Mouse (Mus musculus) heart, adult 2 months (tissue): ENCODE results near the gene Mapk9. TPM values are rescaled to one million over a fixed set of nuclear protein-coding genes. Genes with fewer than 3 reads are reported as not detected.
A peak's percentile ranks its signal among the peaks of the same experiment; 100 is the strongest.

Experiments used
- DNase-seq, 2 experiments: peaks; one replicate each; pipeline ENCODE4 v3.0.0; 2021
- H3K27ac ChIP-seq: fragments of 200-600 bp; 2 replicates; pipeline ENCODE4 v1.8.1; 2022
- H3K27me3 ChIP-seq: fragments of 200-500 bp; 2 replicates; pipeline ENCODE4 v1.6.1; 2012; ENCODE audit warnings: mild to moderate bottlenecking, low read length, inconsistent platforms, mixed read lengths; ENCODE audit not compliant: control insufficient read depth, insufficient read depth
- H3K36me3 ChIP-seq: fragments of 200-500 bp; 2 replicates; pipeline ENCODE4 v1.6.1; 2012; ENCODE audit warnings: low read length, inconsistent platforms; ENCODE audit not compliant: control insufficient read depth, insufficient read depth
- H3K4me1 ChIP-seq: fragments of 200-500 bp; 2 replicates; pipeline ENCODE4 v1.6.1; 2011; ENCODE audit warnings: low read length; ENCODE audit not compliant: control insufficient read depth, insufficient read depth
- H3K4me3 ChIP-seq: fragments of 200-600 bp; 2 replicates; pipeline ENCODE4 v1.8.1; 2022
- H3K79me2 ChIP-seq: fragments of 200-500 bp; replicated peaks from 2 replicates; pipeline ENCODE4 v1.6.1; 2012; ENCODE audit warnings: mild to moderate bottlenecking, inconsistent platforms, low read length, moderate library complexity, mixed read lengths; ENCODE audit not compliant: control insufficient read depth, insufficient read depth
- H3K9ac ChIP-seq: fragments of 200-500 bp; 2 replicates; pipeline ENCODE4 v1.6.1; 2012; ENCODE audit warnings: low read depth, mild to moderate bottlenecking, control low read depth, inconsistent platforms, low read length, mixed read lengths
- CTCF ChIP-seq: fragments of 200-600 bp; IDR thresholded peaks from 2 replicates; pipeline ENCODE4 v1.8.1; 2022; ENCODE audit warnings: antibody characterized with exemption, mild to moderate bottlenecking, moderate library complexity
- EP300 ChIP-seq: fragments of 200-500 bp; IDR thresholded peaks from 2 replicates; pipeline ENCODE4 v1.6.1; 2011; ENCODE audit warnings: low read depth, low read length, control low read depth; ENCODE audit not compliant: insufficient read depth
- POLR2A ChIP-seq: fragments of 200-500 bp; IDR thresholded peaks from 2 replicates; pipeline ENCODE4 v1.6.1; 2011; ENCODE audit warnings: mild to moderate bottlenecking, low read depth, low read length, control low read depth; ENCODE audit not compliant: insufficient read depth
- WGBS: fragments of 180-500 bp; shearing (Covaris S2); methylation state at CpG from one replicate; pipeline ENCODE4 v1.1.7; 2018; 5-methylcytosine and 5-hydroxymethylcytosine counted together
- intact Hi-C: fragments of 180-260 bp; cut with DNase I; formaldehyde crosslinking; loops from one replicate; pipeline ENCODE4 v1.15.1; 2025
- polyA plus RNA-seq: library from polyadenylated mRNA; depleted of rRNA; stranded (reverse); fragments of >200 nt; gene quantifications from 2 replicates; pipeline ENCODE4 v1.2.3, GENCODE M21; 2012
- total RNA-seq, 2 experiments: library from RNA; stranded (reverse); gene quantifications; 2 replicates each; pipeline ENCODE4 v1.2.3; 2021

The Mapk9 gene
- total and polyA plus RNA-seq, 3 experiments = 17.3 to 40.8 (median 39.3) TPM

DNA sequence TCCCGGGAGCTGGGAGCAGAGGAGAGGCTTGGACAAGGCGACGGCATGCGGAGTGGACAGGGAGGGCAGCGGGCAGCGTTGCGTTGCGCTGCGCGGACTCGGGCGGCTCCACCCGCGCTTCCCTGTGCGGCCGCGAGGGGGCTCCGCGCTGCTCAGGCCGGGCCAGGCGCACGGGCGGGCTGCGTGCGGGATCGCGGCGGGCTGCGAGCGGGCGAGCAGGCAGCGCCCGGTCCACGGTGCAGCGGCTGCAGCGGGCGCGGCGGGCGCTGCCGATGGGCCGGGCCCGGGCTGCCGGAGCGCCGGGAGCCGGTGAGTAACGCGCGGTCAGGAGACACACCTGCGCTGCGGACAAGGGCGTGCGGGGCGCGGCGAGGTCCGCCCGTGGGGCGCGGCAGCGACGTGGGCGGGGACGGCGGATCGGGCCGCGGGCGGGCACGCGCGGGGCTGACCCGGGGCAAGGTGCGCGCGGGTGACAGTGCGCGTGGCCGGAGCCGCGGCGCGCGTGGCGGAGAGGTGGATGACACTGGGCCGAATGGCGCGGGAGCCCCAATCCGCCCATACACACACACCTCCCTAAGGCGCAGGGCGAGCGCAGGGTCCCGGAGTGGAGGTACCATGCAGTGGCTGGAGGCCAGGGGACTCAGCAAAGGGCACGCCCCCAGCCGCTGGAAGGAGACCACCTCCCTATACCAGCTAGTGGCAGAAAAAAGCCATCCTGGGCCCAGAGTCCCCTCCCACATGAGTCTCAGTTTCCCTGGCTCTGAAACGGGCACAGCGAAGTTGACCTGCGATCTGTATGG is 55.3 kb downstream of the Mapk9 start, which contains the start of gene Rasgef1c:
TSS of gene Rasgef1c (plus strand) at position 177 of the 800 bp plus-strand sequence.
- DNase-seq = peak; percentile 72 to 85

DNA sequence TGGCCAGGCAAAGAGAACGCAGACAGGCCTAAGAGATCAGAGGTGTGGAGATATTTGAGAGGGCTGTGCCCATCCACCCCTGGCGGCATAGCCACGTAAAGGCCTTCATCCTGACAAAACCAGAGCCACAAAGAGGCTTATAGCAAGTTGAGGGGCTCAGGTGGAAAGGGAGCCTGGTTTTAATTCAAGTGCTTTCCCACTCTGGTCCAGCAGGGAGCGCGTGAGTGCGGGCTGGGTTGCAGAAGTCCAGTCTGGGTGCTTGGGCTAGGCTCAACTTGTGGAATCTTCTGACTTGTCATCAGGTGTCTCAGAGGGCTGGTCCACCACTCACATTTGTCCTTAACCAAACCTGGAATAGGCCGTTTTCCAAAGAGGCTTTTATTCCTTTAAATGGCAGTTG is 56.8 kb downstream of the Mapk9 start:
- Histone ChIP-seq H3K4me1 (peaks cover 1% of the 10 kb centered on the region; the same call in 1 of the 2 replicates), H3K27me3 (peaks cover 6% of the 10 kb centered on the region; the same call in 1 of the 2 replicates), H3K9ac (no peak overlapping the region), H3K4me3 (no peak overlapping the region), H3K79me2 (no peaks in the 10 kb centered on the region), H3K36me3 (no peaks in the 10 kb centered on the region), H3K27ac (no peak overlapping the region)
- TF ChIP-seq CTCF (peak; percentile 96), POLR2A (no peak), EP300 (no peak)
- WGBS = 14% methylated on average over 7 of the region's 7 CpGs
- DNase-seq = peak; percentile 55 to 82
- intact Hi-C loops = loop anchor here (5.0 kb wide), 2 partner anchors 54 to 229 kb away; partner anchors contain the start of gene Tbc1d9b

More for the DNA sequence above, 55.3 kb downstream of the Mapk9 start, which contains the start of gene Rasgef1c:
- intact Hi-C loops = loop anchor here (5.0 kb wide), 2 partner anchors 55 to 230 kb away; partner anchors contain the start of gene Tbc1d9b
- H3K4me3 ChIP-seq = peak within 1 kb of the TSS; percentile 27
- TF ChIP-seq EP300 (no peak), CTCF (peak; percentile 73)
- H3K27ac ChIP-seq = no peak within 1 kb of the TSS
- no peaks in the 10 kb centered on the region for H3K79me2 ChIP-seq
- WGBS = 4% methylated on average over 76 of the region's 99 CpGs
- H3K4me1 ChIP-seq = peaks cover 1% of the 10 kb centered on the region; the same call in 1 of the 2 replicates
- H3K36me3 ChIP-seq = no peaks in the 10 kb centered on the region
- peaks cover 6% of the 10 kb centered on the region; the same call in 1 of the 2 replicates for H3K27me3 ChIP-seq
- H3K9ac ChIP-seq = peak within 1 kb of the TSS; percentile 55

DNA sequence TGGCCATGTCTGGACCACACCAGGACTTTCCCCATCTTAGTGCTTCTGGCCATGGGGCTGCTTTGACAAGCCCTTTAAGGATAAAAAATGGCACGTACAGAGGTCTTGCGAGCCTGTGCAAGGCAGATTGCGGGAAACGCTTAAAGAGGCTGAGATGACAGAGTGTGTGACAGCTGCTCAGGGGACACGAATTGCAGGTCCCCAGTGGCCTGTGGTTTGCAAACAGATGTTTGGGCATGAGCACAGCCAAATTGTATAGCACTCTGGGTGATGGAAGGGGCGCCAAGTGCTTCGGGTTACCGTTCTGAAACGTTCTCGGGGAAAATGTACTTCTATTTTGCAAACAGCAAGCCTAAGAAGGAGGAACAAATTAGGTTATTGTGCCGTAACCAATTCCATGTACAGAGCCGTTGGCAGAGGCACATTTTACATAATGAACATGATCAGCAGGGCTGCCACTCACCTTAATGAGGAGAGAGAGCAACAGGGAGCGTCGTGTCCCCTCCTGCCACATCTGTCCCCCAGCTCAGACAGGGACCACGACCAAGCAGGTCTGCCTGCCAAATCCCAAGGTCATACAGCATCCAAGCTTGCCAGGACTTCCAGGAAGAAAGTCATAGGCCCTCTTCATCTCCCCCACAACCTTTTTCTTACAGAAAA is 72.1 kb downstream of the Mapk9 start:
- Histone ChIP-seq H3K79me2 (no peaks in the 10 kb centered on the region), H3K4me3 (no peak overlapping the region), H3K27ac (no peak overlapping the region), H3K9ac (no peak overlapping the region), H3K27me3 (no peaks in the 10 kb centered on the region), H3K36me3 (no peaks in the 10 kb centered on the region), H3K4me1 (no peaks in the 10 kb centered on the region)
- WGBS = 59% methylated on average over 15 of the region's 15 CpGs
- DNase-seq = no peak
- intact Hi-C loops = no loop called here
- TF ChIP-seq POLR2A = no peak

GRCm38 (mm10) chr11:49919304-49919703 is 72.8 kb downstream of the Mapk9 start:
- no peaks in the 10 kb centered on the region for H3K27me3 ChIP-seq
- intact Hi-C loops = no loop called here
- H3K79me2 ChIP-seq = no peaks in the 10 kb centered on the region
- no peak overlapping the region for H3K27ac ChIP-seq
- H3K4me3 ChIP-seq = no peak overlapping the region
- DNase-seq = no peak
- H3K4me1 ChIP-seq = no peaks in the 10 kb centered on the region
- TF ChIP-seq CTCF (no peak), POLR2A (no peak), EP300 (no peak)
- H3K36me3 ChIP-seq = no peaks in the 10 kb centered on the region
- H3K9ac ChIP-seq = no peak overlapping the region
- WGBS = 83% methylated on average over 6 of the region's 6 CpGs

DNA sequence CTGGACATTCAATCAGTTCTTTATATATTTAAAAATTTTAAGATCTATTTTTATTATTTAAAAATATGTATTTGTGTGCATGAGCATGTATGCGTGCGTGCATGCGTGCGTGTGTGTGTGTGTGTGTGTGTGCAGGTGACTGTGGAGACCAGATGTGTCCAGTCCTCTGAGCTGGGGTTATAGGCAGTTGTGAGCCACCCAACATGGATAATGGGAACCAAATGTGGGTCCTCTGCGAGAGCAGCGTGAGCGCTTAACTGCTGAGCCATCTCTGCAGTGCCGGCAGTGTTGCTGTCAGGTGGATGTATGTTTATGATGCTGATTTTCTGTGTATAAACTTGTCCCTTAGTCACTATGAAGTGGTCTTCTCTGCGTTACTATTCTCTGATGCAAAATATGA is 77.0 kb downstream of the Mapk9 start:
- 91% methylated on average over 9 of the region's 9 CpGs for WGBS
- no peaks in the 10 kb centered on the region for H3K4me1 ChIP-seq
- no peak for TF ChIP-seq EP300
- TF ChIP-seq CTCF = no peak
- no peak for TF ChIP-seq POLR2A
- H3K9ac ChIP-seq = no peak overlapping the region
- intact Hi-C loops = no loop called here
- H3K27ac ChIP-seq = no peak overlapping the region
- H3K79me2 ChIP-seq = no peaks in the 10 kb centered on the region
- no peak for DNase-seq
- no peak overlapping the region for H3K4me3 ChIP-seq
- no peaks in the 10 kb centered on the region for H3K27me3 ChIP-seq
- H3K36me3 ChIP-seq = no peaks in the 10 kb centered on the region

GRCm38 (mm10) chr11:49926183-49926582 is 79.6 kb downstream of the Mapk9 start:
- Histone ChIP-seq H3K4me1 (no peaks in the 10 kb centered on the region), H3K9ac (no peak overlapping the region), H3K27ac (no peak overlapping the region), H3K27me3 (no peaks in the 10 kb centered on the region), H3K4me3 (no peak overlapping the region), H3K79me2 (no peaks in the 10 kb centered on the region), H3K36me3 (no peaks in the 10 kb centered on the region)
- intact Hi-C loops = no loop called here
- TF ChIP-seq CTCF = no peak
- 61% methylated on average over 7 of the region's 7 CpGs for WGBS
- no peak for DNase-seq
